Mouse (Mus musculus): ENCODE data around the gene Parp3. TPM values are rescaled to one million over a fixed set of nuclear protein-coding genes. Genes with fewer than 3 reads are reported as not detected.
A peak's percentile ranks its signal among the peaks of the same experiment; 100 is the strongest.

Gene Parp3
- polyA plus RNA-seq, 1 experiment from 2014 or later: 3.5 TPM

DNA sequence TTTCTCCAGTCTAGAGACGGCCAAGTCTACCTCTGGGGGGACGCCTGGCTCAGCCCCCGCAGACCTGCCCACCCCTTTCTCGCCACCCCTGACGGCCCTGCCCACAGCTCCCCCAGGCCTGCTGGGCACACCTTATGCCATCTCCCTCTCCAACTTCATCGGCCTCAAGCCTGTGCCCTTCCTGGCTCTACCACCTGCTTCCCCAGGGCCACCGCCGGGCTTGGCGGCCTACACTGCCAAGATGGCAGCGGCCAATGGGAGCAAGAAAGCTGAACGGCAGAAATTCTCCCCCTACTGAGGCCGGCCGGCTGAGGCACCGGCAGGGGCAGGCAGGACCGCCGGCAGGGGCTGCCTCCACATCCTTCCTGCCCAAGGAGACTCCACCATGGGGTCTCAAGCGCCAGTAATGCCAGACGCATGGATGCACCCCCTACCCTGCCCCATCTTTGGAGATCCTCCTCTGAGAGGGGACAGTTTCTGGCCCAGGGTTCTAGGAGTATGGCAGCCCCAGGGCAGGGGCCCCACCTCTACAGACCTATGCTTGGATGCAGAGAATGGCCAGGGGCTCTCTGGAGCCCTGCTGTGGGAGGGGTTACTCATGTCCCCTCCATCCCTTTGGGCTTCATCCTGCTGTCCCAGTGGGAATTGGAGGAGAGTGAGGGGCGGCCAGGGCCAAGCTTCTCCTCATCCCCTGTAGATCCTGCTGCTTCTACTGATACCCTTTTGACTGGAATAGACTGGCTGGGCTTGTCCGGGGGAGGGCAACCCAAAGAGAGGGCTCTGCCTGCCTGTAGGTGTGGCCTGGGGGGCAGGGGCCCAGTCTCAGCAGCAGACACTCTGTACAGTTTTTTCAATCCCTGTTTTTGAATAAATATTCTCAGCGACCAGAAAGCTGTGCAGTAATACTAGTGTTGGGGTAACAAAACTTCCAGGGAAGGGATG, 13.4 kb downstream of the Parp3 start:
- Histone ChIP-seq H3K27me3 (0 out of 2 replicates have a peak, but pooled peaks cover 7% of the 10 kb centered on the region), H3K9ac (no peak overlapping the region), H3K4me1 (peaks cover 12% of the 10 kb centered on the region), H3K4me3 (no peak overlapping the region), H3K36me3 (peaks cover 34% of the 10 kb centered on the region), H3K4me2 (no peak overlapping the region), H3K9me3 (no peaks in the 10 kb centered on the region), H3K27ac (no peak overlapping the region)
- ATAC-seq (ENCODE audit: borderline replicate concordance, extremely low read depth, low FRiP score, low TSS enrichment): no peak
- WGBS: 82% methylated on average over 21 of the region's 21 CpGs

DNA sequence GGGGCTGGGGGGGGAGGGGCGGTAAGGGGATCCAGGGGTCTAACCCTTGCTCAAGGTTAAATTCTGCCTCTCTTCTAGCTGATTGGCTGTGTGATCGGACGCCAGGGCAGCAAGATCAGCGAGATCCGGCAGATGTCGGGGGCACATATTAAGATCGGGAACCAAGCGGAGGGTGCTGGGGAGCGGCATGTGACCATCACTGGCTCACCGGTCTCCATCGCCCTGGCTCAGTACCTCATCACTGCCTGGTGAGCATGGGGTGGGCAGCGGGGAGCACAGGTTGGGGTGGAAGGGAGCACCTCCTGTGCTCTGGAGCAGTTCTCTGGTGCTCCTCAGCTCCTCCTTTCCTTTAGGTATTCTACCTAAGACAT, 14.3 kb downstream of the Parp3 start:
- WGBS: 87% methylated on average over 12 of the region's 12 CpGs

DNA sequence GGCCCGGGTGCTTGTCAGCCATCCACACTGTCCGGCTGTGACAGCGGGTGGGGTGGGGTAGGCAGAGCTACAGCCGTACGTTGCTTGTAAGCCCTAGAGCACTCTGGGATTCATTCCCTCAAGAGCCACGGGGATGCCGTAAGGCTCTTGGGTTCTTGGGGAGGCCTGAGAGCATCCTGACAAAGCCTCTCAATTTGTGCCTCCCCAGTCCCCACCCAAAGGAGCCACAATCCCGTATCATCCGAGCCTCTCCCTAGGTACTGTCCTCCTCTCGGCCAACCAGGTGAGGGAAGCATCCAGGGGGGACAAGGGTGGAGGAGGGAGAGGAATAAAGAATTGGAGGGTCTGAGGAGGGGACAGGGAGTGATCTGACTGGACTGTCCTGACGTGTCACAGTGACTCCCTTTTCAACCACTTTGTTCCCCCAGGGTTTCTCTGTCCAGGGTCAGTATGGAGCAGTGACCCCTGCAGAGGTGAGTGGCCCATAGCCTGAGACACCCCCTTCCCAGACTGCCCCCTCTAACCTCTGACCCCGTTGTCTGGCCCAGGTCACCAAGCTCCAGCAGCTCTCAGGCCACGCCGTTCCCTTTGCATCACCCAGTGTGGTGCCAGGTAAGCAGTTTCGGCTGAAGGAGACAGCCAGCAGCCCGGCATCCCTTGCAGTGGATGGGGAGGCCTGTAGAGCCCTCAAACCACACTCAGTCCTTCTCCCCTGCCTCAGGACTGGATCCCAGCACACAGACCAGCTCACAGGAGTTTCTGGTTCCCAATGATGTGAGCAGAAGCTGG, 14.9 kb downstream of the Parp3 start:
- H3K27ac ChIP-seq: no peak overlapping the region
- no peak overlapping the region for H3K4me2 ChIP-seq
- 0 out of 2 replicates have a peak, but pooled peaks cover 7% of the 10 kb centered on the region for H3K27me3 ChIP-seq
- no peak overlapping the region for H3K4me3 ChIP-seq
- H3K9me3 ChIP-seq: no peaks in the 10 kb centered on the region
- peaks cover 34% of the 10 kb centered on the region for H3K36me3 ChIP-seq
- ATAC-seq (ENCODE audit: borderline replicate concordance, extremely low read depth, low FRiP score, low TSS enrichment): no peak
- 80% methylated on average over 16 of the region's 16 CpGs for WGBS
- peaks cover 21% of the 10 kb centered on the region for H3K4me1 ChIP-seq
- no peak overlapping the region for H3K9ac ChIP-seq

More for the DNA sequence above, 14.3 kb downstream of the Parp3 start:
- H3K4me3 ChIP-seq: no peak overlapping the region
- peaks cover 16% of the 10 kb centered on the region for H3K4me1 ChIP-seq
- H3K27ac ChIP-seq: no peak overlapping the region
- H3K27me3 ChIP-seq: 0 out of 2 replicates have a peak, but pooled peaks cover 7% of the 10 kb centered on the region
- no peak overlapping the region for H3K9ac ChIP-seq
- no peak overlapping the region for H3K4me2 ChIP-seq
- no peaks in the 10 kb centered on the region for H3K9me3 ChIP-seq
- peaks cover 34% of the 10 kb centered on the region for H3K36me3 ChIP-seq
- ATAC-seq (ENCODE audit: borderline replicate concordance, extremely low read depth, low FRiP score, low TSS enrichment): no peak

DNA sequence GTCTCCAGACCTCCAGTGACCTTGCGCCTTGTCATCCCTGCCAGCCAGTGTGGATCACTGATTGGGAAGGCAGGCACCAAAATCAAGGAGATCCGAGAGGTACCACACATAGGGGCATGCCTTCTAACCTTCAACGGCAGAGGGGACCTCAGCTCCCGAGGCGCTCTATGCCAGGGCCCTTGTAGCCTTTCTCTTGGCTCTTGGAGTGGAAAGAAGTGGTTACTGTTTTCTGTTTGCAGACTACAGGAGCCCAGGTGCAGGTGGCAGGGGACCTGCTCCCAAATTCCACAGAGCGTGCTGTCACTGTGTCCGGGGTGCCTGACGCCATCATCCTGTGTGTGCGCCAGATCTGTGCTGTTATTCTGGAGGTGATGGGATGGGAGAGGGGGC, 15.7 kb downstream of the Parp3 start:
- Histone ChIP-seq H3K27ac (no peak overlapping the region), H3K4me3 (no peak overlapping the region), H3K4me1 (peaks cover 30% of the 10 kb centered on the region), H3K27me3 (0 out of 2 replicates have a peak, but pooled peaks cover 6% of the 10 kb centered on the region), H3K9me3 (no peaks in the 10 kb centered on the region), H3K4me2 (no peak overlapping the region), H3K9ac (no peak overlapping the region), H3K36me3 (peaks cover 34% of the 10 kb centered on the region)
- no peak for ATAC-seq (ENCODE audit: borderline replicate concordance, extremely low read depth, low FRiP score, low TSS enrichment)
- WGBS: 75% methylated on average over 9 of the region's 9 CpGs

DNA sequence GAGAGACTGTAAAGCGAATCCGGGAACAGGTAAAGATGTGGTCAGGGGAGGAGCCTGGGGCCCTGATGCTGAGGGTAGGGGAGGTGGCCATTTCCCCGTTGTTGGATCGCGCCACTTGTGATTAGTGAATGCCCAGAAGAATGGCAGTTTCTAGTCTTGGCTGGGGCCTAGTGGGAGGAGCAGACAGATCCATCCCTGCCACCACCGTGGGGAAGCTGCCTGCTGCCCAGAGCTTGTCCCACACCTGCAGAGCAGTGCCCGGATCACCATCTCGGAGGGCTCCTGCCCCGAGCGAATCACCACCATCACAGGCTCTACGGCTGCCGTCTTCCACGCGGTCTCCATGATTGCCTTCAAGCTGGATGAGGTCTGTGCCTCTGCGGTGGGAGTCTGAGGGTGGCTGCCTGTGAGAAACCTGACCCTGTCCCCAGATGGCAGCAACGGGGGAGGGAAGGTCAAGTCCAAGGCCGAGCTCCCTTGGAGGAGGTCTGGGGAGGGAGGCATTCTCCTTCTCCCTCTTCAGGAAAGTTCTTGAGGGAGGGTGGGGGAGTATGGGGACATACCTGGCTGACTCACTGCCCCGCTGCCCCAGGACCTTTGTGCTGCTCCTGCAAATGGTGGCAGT, 16.2 kb downstream of the Parp3 start:
- H3K36me3 ChIP-seq: peaks cover 34% of the 10 kb centered on the region
- no peak overlapping the region for H3K9ac ChIP-seq
- H3K9me3 ChIP-seq: no peaks in the 10 kb centered on the region
- H3K27ac ChIP-seq: no peak overlapping the region
- H3K27me3 ChIP-seq: 0 out of 2 replicates have a peak, but pooled peaks cover 1% of the 10 kb centered on the region
- WGBS: 73% methylated on average over 18 of the region's 18 CpGs
- no peak overlapping the region for H3K4me3 ChIP-seq
- H3K4me2 ChIP-seq: no peak overlapping the region
- ATAC-seq (ENCODE audit: borderline replicate concordance, extremely low read depth, low FRiP score, low TSS enrichment): no peak
- peaks cover 30% of the 10 kb centered on the region for H3K4me1 ChIP-seq

DNA sequence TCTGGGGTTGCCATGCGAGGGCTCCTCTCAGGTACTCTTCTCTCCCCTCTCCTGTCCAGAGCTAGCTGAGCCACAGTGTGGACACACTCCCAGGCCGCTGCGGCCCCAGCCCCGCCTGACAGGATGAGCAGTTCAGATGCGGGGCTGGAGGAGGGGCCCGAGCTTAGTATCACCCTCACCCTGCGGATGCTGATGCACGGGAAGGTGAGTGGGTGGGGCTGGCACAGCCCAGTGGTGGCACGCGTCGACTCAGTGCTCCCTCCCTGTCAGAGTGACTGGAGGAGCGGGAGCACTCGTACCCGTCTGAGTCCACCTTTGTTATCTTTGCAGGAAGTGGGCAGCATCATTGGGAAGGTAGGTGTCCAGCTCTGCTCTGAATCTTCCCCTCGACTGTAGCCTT, 16.8 kb downstream of the Parp3 start:
- Histone ChIP-seq H3K27me3 (no peaks in the 10 kb centered on the region), H3K27ac (no peak overlapping the region), H3K4me3 (no peak overlapping the region), H3K9me3 (no peaks in the 10 kb centered on the region), H3K9ac (no peak overlapping the region), H3K4me2 (no peak overlapping the region), H3K36me3 (peaks cover 34% of the 10 kb centered on the region), H3K4me1 (peaks cover 33% of the 10 kb centered on the region)
- 74% methylated on average over 15 of the region's 15 CpGs for WGBS
- ATAC-seq (ENCODE audit: borderline replicate concordance, extremely low read depth, low FRiP score, low TSS enrichment): no peak

DNA sequence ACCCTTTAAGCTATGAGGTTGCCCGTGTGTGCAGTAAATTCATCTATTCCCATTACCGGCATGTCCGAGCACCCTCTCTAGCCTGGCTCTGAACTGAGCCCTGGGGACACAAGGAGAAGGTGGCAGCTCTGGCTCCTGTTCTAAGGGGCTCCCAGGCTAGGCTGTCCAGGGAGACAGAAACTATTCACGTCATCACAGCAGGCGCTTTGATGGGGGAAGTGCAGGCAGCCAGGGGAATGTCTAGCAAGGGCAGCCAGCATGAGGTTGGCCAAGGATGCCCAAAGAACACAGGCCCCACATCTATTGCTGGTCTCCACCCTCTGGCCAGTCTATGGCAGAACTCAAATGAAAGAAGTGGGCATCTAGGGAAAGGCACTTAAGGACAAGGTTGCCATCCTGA, 18.8 kb downstream of the Parp3 start:
- Histone ChIP-seq H3K4me1 (peaks cover 43% of the 10 kb centered on the region), H3K9me3 (no peaks in the 10 kb centered on the region), H3K27me3 (no peaks in the 10 kb centered on the region), H3K27ac (no peak overlapping the region), H3K4me3 (no peak overlapping the region), H3K4me2 (no peak overlapping the region), H3K9ac (no peak overlapping the region), H3K36me3 (peaks cover 22% of the 10 kb centered on the region)
- 69% methylated on average over 5 of the region's 5 CpGs for WGBS
- no peak for ATAC-seq (ENCODE audit: borderline replicate concordance, extremely low read depth, low FRiP score, low TSS enrichment)

DNA sequence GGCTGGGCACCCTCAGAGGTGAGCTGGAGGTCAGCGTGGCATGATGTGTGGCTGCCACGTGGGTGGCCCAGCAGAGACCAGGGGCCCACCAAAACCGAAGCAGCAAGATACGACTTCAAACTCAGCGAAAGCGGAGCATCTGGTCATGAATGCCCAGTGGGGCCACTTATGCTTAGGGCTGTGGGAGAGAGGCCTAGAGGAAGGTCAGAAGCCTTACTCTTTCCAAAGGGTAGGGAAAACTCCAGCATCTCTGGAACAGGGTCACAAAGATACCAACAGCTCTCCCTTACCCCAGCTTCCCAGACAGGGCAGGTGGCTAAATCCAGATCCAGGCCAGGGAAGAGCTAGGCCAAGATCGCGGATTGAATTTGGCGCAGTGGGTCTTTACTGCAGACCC, 19.6 kb downstream of the Parp3 start:
- Histone ChIP-seq H3K9me3 (no peaks in the 10 kb centered on the region), H3K36me3 (peaks cover 17% of the 10 kb centered on the region), H3K9ac (no peak overlapping the region), H3K4me1 (peaks cover 50% of the 10 kb centered on the region), H3K27me3 (no peaks in the 10 kb centered on the region), H3K4me2 (peak overlapping the region; percentile 94), H3K27ac (peak overlapping the region; percentile 75), H3K4me3 (0 out of 2 replicates have a peak overlapping the region, but pooled peaks have one; percentile 0)
- ATAC-seq (ENCODE audit: borderline replicate concordance, extremely low read depth, low FRiP score, low TSS enrichment): no peak
- 44% methylated on average over 9 of the region's 9 CpGs for WGBS

DNA sequence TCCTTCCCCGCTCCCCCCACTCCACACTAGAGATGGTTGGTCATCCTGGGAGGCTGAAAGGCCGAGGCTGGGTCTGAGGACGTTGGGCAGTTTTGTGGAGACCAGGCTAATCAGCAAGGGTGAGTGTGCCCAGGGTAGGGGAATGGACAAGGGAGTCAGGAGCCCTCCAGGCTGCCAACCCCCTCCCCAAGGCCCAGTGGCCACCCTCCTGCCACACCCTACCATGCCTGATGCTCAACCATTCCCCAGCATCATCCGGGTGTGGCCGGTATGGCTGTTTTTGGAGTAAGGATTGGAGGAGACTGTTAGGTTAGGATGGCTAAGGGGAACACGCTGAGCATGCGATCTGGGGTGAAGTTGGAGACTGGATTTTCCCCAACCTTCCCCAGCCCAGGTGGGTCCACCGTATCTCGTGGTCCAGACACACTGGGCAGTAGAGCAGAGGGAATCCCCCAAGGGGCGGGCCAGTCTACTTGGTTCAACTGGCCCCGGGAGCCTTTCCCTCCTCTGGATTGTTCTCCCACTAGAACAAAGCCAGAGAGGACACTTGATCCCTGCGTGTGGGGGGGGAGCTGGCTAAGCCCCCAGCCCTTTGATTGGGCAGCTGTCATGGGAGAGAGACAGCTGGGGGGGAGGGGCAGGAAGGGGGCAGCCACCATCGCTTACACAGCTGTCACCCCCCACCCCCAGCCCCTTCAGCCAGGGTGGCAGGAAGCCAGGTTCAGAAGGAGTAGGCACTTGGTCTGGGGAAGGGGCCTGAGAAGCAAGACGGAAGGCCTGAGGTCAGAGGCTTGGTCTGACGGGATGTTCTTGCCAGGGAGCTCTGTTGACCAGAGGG, 20.2 kb downstream of the Parp3 start:
- no peak; the same call in 1 of the 2 replicates for ATAC-seq (ENCODE audit: borderline replicate concordance, extremely low read depth, low FRiP score, low TSS enrichment)
- H3K9ac ChIP-seq: peak overlapping the region; percentile 30; the same call in 1 of the 2 replicates
- 28% methylated on average over 15 of the region's 15 CpGs for WGBS
- peaks cover 11% of the 10 kb centered on the region; the same call in 1 of the 2 replicates for H3K36me3 ChIP-seq
- peaks cover 52% of the 10 kb centered on the region for H3K4me1 ChIP-seq
- H3K27ac ChIP-seq: peak overlapping the region; percentile 75
- peak overlapping the region; percentile 0; the same call in 1 of the 2 replicates for H3K4me3 ChIP-seq
- H3K9me3 ChIP-seq: no peaks in the 10 kb centered on the region
- H3K27me3 ChIP-seq: no peaks in the 10 kb centered on the region
- peak overlapping the region; percentile 94 for H3K4me2 ChIP-seq

DNA sequence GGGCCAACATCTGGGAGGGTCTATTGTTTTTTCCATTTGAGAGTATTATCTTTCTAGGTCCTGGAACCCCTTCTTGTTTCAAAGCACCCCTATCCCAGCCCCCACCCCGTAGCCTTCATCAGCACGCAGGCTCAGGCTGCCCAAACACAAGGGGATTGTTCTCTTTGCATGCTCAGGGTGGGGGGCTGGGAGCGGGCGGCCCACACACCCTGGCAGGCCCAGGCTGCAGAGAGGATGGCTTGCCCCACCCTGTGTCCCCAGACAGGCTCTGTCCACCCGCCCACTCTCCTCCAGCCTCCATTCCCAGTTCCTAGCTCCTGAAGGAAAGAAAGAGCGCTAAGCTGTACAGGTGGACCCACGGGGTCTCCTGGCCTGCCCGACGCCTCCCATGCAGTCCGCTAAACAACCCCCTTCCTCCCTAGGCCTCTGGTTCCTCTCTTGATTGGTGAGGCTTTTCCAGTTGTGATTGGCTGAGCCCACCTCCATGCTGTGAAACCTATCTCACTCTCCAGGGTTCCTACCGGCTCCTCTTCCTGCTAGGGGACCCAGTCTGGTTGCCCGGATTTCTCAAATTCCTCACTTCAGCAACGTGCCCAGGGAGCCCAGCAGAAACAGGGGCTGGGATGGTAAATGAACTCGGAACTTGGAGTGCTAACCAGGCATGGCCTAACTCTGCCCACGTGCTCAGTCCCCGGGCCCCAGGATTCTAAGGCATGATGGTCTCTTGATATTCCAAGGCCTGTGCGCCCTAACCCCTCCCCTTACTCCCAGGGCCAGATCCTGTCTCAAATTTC, 21.7 kb downstream of the Parp3 start:
- Histone ChIP-seq H3K36me3 (0 out of 2 replicates have a peak, but pooled peaks cover 5% of the 10 kb centered on the region), H3K4me2 (peak overlapping the region; percentile 94), H3K27ac (peak overlapping the region; percentile 89), H3K27me3 (no peaks in the 10 kb centered on the region), H3K4me3 (peak overlapping the region; percentile 74), H3K9me3 (no peaks in the 10 kb centered on the region), H3K4me1 (peaks cover 65% of the 10 kb centered on the region), H3K9ac (peak overlapping the region; percentile 69)
- WGBS: 6% methylated on average over 17 of the region's 17 CpGs
- ATAC-seq (ENCODE audit: borderline replicate concordance, extremely low read depth, low FRiP score, low TSS enrichment): peak; percentile 3; the same call in 1 of the 2 replicates
